Mouse (Mus musculus) B cell, adult 2 months (primary cell): ENCODE measurements around the gene Esyt3.

Source experiments
- DNase-seq, 2 experiments: peaks; one replicate each; pipeline ENCODE4 v3.0.0; 2022

The Esyt3 gene

DNA sequence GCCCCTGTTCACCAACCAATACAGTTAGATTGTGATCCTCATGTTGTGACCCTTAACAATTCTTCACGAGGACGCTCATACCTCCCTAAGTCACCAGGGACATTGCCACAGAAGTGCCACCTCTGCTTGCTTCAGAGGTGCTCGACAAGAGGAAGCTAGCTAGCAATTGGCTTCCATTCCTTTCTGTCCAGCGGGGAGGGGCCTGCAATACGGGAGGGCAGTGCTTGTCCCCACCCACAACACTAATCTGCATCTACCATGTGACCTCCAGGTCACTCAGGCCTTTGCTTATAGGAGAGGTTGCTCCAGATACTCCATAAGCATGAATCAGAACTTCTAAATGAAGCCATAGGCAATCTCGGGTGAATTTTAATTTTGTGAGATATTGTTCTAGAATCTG, 5.0 kb downstream of the Esyt3 start:
- no peak for DNase-seq

DNA sequence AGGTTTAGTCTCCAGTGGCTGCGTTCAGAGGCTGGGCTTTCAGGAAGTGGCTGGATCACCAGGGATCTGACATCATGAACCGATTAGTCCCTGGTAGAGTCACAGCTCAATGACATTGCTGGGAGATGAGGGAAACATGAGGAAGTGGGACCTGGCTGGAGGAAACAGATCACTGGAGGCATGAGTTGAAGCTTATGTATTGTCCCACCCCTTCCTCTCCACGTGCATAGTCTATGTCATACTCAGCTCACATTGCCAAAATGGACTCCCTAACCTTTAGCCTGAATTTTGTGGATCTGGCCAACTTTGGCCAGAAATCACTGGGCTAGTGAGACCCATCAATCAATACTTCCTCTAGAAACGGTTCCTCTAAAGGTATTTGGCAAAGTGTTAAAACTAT, 5.4 kb downstream of the Esyt3 start:
- DNase-seq = no peak

DNA sequence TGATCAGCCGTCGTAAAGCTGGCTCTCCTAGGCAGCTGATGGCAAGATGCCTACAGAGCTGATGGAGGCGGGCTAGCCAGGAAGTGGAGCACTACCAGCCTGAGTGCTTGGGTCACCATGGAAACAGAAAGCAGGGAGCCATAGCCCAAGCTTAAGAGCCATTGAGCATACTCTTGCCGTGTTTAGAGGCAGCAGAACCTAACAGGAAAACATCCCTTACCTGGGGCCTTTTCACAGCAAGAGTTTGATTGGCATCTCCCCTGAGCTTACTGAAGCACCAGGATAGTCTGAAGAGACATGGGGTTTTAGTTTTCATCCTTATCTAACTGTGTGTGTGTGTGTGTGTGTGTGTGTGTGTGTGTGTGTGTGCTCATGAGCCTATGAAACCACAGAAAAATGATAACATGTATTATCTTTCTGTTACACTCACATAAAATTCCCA, 13.0 kb downstream of the Esyt3 start:
- no peak for DNase-seq

DNA sequence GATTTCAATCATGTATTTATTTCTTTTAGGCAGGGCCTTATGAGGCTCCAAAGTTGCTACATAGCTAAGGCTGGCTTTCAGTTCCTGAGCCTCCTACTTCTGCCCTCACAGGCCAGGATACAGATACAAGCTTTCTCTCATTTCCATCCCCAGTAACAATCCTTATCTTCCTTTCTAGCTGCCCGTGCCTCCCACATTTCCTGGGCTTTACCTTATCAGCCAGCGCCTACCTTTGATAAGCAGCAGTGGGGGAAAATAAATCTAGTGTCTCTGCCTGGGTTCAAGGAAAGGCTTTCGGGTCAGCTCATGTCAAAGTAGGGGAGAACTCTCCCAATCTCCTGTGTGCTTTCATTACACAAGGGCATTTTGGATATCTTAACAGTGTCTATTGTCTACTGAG, 16.8 kb downstream of the Esyt3 start:
- DNase-seq = no peak

DNA sequence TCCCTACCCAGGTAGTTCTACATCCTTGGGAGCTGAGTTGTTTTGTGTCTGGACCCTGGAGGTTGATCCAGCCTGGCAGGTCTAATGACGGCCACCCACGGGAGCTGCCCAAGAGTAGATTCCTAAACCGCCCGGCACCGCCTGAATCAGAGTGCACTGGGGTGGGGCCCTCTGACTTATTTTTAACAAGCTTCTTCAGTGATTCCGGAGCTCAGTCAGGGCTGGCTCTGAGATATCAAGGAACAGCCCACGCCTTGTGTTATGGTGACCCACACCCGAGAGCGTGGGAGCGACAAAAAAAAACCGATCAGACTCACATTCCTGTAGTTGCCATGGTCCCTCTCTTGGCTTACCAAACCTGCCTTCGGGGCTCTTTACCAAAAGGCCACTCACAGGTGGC, 18.2 kb downstream of the Esyt3 start:
- DNase-seq = no peak

DNA sequence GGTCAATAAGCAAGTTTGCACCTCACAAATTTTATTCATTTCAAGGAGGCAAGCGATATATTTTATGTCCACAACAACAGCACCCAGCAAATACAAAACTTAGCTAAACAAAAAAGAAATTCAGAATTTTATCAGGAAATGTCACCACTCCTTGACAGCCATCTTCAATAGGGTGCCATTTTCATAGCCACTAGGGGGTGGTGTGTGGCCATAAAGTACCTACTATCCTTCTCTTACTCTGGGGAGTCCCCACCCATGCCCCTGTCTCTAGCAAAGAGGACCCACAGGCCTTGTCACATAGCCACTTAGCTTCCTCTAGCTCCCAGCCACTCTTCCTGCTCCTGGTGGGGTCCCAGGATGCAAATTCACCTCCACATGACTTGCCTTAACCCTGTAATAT, 19.2 kb downstream of the Esyt3 start:
- no peak for DNase-seq

DNA sequence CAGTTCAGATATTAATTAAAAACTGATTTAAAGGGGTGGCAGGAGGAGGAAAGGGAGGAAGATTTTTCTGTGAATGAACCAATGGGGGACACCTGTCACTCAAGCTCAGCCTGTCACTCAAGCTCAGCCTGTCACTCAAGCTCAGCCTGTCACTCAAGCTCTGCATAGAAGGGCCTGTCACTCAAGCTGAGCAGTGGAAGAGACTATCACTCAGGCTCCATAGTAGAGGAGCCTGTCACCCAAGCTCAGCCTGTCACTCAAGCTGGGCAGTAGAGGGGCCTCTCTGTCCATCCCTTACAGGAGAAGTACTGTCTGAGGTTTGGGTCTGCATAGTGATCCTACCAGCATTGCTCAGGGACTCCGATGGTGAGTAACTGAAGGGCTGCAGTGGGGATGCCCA, 20.1 kb downstream of the Esyt3 start:
- no peak for DNase-seq

DNA sequence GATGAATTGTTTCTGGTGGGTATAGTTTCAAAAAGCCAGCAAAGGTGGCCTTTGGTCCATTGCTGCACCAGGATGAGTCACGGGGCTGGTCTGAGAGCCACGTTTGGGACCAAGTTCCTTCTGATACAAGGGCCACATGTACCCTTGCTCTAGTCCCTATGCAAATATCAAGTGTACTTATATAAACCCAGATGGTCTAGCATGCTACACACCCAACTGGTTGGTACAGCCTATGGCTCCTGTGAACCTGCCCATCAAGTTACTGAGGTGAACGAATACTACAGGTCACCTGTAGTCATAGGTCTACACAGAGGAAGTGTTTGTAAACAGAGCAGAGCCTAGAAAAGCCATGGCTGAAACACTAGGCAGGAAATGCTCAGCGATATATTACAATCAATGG, 21.8 kb downstream of the Esyt3 start:
- no peak for DNase-seq

DNA sequence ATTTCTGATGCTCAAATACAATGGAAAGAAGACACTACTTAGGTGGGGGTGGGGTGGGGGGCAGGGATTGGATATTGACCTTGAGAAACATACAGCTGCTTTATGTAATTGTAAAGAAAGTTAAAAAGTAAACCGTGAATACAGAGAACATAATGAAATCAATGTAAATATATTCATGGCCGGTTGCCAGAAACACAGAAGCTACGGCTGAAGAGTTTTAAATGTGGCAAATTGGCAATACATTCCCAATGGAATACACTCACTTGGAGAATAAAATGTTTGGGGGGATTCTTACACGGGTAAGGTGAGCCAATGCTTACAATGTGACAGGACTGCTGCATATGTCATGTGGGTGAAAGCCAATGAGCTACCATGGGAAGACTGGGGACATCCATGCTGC, 31.5 kb downstream of the Esyt3 start:
- DNase-seq = no peak

DNA sequence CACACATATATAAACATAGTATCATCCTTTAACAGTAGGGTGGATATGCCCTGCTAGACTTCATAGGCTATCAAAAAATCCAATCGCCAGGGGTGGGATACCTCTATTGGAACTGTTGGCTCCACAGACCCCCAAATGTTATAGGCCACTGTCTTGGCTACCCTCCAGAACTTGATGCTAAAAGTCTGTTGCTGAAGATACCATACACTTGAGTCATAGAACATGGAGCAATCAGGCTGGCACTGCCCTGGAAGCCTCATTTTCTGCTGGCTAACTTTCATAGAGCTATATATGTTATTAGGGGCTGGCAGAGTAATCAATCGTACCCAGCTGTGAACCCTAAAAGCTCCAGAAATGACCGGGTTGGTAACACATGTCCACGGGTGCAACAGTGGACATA, 32.4 kb downstream of the Esyt3 start:
- DNase-seq = no peak

DNA sequence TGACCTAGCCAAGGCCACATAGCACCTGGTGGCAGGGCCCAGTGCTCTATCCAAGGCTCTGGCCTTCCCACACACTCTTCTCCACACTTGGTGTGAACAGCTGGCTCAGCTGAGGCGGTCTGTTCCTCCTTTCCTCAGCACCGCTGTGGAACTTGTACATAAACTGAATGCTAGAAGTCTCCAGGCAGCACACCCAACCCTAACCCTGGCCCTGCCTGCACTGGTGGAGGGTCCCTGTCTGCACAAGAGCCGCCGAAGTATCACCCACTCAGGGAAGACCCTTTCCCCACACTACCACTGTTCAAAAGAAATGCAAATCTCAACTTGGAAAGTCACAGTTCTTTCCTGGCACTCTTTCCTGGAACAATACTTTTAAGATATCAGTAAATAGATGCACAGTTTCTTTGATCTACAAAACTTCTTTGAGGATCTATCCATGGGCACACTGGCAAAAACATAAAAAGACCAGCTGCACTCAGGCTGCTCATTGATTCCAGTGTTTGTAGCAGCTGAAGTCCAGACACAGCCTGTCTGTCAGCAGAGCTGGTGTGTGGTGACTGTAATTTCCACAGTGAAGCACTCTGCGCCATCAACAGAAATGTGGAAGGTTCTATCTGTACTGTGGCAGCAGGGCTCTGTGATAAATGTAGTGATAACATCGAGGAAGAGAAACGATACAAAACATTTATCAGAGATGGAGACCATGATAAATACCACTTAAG, 33.0 kb downstream of the Esyt3 start:
- DNase-seq = no peak

DNA sequence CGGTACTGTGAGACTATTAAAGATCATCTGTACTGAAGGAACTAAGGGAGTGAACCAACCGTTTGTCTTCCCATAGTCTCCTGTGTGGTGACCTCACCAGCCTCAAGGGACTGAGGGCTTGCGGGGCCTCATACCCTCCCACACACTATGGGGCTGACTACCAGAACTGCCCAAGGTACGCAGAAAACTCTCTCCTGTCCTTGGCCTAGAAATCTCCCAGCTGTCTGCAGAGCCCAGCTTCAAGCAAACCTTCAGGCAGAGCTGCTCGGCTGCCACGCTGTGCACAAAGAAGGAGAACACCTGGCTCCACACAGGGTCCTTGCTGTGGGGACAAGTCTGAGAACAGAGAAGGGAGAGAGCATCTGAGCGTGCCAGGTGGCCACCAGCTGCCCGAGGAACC, 38.4 kb downstream of the Esyt3 start:
- no peak for DNase-seq

DNA sequence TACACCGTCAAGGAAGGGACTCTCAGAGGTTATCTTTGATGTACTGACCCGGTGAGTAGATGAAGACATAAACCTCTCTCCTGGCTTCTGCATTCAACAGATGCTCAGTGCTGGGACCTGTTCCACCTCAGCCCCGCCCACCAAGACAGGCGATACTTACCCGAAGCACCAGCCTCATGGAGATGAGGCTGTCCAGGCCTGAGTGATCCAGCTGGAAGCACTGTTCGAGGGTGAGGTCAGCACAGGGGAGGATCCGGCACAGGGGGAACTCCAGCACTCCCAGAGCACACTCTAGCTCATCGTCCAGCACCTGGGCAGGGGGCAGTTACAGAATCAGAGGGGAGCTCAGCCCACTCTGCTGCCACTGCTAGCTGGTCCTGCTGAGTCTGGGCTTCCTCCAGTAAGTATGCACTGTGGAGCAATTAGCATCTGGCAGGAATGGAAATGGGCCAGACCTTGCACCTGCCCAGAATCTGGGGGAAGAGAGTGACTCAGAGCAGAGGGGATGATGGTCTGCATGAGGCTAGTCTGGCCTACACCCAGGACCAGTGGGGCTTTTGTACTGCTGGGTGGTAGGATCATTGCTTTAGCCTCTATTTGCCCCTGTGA, 38.9 kb downstream of the Esyt3 start:
- DNase-seq = no peak

DNA sequence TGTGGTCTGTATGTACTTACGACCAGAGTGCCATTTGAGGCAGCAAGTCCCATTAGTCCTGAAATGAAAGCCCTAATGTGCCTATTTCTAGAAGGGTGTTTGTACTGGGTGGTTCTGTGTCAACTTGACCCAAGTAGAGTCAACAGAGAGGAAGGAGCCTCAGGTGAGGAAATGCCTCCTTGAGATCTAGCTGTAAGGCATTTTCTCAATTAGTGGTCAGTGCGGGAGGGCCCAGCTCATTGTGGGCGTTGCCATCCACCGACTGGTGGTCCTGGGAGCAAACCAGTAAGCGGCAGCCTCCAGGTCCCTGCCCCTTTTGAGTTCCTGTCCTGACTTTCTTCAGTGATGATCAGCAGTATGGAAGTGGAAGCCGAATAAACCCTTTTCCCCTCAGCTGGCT, 52.1 kb downstream of the Esyt3 start:
- DNase-seq = no peak

DNA sequence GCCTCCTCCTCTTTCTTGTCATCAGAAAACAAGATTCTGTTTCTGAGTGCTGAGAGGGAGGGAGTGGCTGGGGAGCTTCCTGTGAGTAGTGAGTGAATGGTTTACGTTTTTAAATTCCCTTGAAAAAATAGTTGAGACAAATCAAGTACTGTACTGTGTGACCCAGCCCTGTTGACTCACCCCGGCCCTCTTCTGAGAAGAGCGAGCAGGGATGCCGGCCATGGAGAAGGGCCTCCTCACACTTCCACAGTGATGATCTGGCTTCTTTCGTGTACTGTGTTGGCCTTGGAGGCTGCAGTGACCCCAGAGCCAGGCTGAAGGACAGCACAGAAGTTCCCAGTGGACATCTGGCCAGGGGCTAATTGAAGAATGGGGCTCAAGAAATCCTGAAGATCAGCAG, 54.1 kb downstream of the Esyt3 start:
- DNase-seq = no peak
